Mouse (Mus musculus) embryonic fibroblast, embryonic 13.5 days (primary cell): Measurements from ENCODE around the gene Tspan11. TPM values are rescaled to one million over a fixed set of nuclear protein-coding genes. Genes with fewer than 3 reads are reported as not detected.

Experiments used
- H3K27ac ChIP-seq: 2 replicates; pipeline ENCODE4 v1.5.1; 2012; ENCODE audit warnings: low read length, control low read depth, inconsistent platforms; ENCODE audit not compliant: insufficient read depth
- H3K4me1 ChIP-seq: 2 replicates; pipeline ENCODE4 v1.6.1; 2011; ENCODE audit warnings: low read length; ENCODE audit not compliant: control insufficient read depth, insufficient read depth
- H3K4me3 ChIP-seq: 2 replicates; pipeline ENCODE4 v1.5.1; 2011; ENCODE audit warnings: mild to moderate bottlenecking, control low read depth, low read length; ENCODE audit not compliant: insufficient read depth
- CTCF ChIP-seq: IDR thresholded peaks from 2 replicates; pipeline ENCODE4 v1.5.1; 2011; ENCODE audit warnings: mild to moderate bottlenecking, control low read depth, low read length, moderate library complexity, borderline replicate concordance; ENCODE audit not compliant: insufficient read depth
- POLR2A ChIP-seq: IDR thresholded peaks from 2 replicates; pipeline ENCODE4 v1.6.1; 2011; ENCODE audit warnings: low read depth, mild to moderate bottlenecking, control low read depth, low read length, moderate library complexity
- polyA plus RNA-seq: library from polyadenylated mRNA; stranded (reverse); fragments of >200 nt; gene quantifications from 2 replicates; pipeline ENCODE4 v1.2.4, GENCODE M21; 2011; ENCODE audit warnings: low read depth; ENCODE audit not compliant: missing spikeins, insufficient read length

Tspan11 gene
- polyA plus RNA-seq, 1 experiment = 17.9 TPM

DNA sequence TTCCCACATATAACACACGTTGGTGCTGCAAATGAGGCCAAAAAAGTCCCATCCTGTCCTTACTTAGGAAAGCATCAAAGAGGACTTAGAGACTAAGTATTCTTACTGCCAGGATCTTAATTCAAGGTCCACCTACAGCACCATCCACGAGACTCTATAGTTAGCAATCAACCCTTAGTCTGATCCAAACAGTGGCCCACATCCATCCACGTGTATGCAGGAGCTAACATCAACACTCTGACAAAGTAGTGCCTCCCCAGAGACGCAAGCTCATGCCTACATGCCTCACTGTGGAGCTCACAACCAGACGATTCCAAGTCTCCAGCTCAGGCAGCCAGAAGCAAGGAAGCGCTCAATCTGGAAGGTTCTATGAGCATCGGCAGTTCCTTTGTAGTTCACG lies 15.2 kb downstream of the Tspan11 start:
- H3K27ac ChIP-seq = no peak overlapping the region
- TF ChIP-seq CTCF (no peak), POLR2A (no peak)
- H3K4me3 ChIP-seq = no peak overlapping the region
- no peaks in the 10 kb centered on the region for H3K4me1 ChIP-seq

GRCm38 (mm10) chr6:127910638-127911037 lies 23.2 kb downstream of the Tspan11 start:
- peaks cover 2% of the 10 kb centered on the region; the same call in 1 of the 2 replicates for H3K4me1 ChIP-seq
- H3K27ac ChIP-seq = no peak overlapping the region
- TF ChIP-seq CTCF = no peak
- no peak; the same call in 1 of the 2 replicates for TF ChIP-seq POLR2A
- H3K4me3 ChIP-seq = no peak overlapping the region

- TF ChIP-seq POLR2A = no peak
- no peak for TF ChIP-seq CTCF
- Histone ChIP-seq H3K27ac (no peak overlapping the region), H3K4me3 (no peak overlapping the region), H3K4me1 (peaks cover 2% of the 10 kb centered on the region; the same call in 1 of the 2 replicates)
Measured at GRCm38 (mm10) chr6:127911687-127912086, 24.3 kb downstream of the Tspan11 start.

GRCm38 (mm10) chr6:127912938-127913337 lies 25.5 kb downstream of the Tspan11 start:
- H3K27ac ChIP-seq = no peak overlapping the region
- H3K4me1 ChIP-seq = peaks cover 2% of the 10 kb centered on the region; the same call in 1 of the 2 replicates
- TF ChIP-seq POLR2A (no peak), CTCF (no peak)
- H3K4me3 ChIP-seq = no peak overlapping the region

DNA sequence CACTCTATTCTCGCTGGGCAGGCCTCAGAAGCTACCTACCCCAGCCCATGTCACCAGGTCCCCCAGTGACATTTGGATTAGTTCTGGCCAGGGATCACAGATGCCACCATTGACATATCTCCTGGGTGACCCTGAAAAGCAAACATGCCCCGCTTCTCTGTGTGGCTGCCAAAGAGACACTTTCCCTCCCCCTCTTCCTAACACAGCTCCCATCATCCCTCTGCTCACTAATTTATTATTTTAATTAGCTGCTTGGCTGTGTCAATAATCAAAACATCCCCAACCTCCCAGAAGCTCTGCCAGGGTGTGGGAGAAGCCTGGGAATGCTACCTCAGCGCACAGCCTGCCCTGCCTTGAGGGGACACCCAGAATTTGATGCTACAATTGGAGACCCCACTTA lies 29.6 kb downstream of the Tspan11 start:
- no peak overlapping the region for H3K27ac ChIP-seq
- H3K4me3 ChIP-seq = no peak overlapping the region
- H3K4me1 ChIP-seq = no peaks in the 10 kb centered on the region
- TF ChIP-seq CTCF = no peak
- no peak for TF ChIP-seq POLR2A

DNA sequence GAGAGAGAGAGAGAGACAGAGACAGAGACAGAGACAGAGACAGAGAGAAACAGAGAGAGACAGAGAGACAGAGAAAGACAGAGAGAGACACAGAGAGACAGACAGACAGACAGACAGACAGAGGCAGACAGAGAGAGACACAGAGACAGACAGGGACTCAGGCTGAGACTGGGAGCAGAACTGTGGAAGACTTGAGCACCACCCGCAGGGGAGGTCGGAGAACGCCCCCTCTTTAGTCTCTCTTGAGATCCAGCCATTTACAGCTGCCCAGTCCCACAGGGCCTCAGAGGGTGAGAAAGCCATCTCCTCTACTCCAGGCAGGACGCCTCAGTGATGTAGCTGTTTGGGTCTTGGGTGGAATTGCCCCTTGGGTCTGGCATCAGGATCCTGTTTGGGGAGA lies 30.3 kb downstream of the Tspan11 start:
- Histone ChIP-seq H3K4me1 (no peaks in the 10 kb centered on the region), H3K27ac (no peak overlapping the region), H3K4me3 (no peak overlapping the region)
- TF ChIP-seq CTCF (no peak), POLR2A (no peak)

DNA sequence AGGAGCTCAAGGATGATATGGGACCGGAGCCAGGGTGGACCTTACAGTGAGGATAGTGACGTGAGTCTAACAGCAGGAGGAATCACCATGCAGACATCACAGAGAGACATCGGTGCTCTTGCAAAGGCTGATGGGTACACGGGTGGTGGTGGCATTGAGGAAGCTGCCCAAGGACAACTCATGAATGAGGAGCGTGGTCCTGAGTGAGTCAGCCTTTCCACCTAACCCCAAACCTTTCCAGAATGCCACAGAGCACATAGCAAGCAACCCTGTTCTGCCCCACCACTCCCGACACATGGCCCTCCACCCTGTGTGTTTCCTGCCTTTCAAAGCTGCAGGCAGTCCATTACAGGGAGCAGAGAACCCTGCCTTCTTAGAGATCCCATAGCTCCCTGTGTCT lies 32.1 kb downstream of the Tspan11 start:
- Histone ChIP-seq H3K4me3 (no peak overlapping the region), H3K27ac (no peak overlapping the region), H3K4me1 (no peaks in the 10 kb centered on the region)
- TF ChIP-seq CTCF = no peak
- TF ChIP-seq POLR2A = no peak

DNA sequence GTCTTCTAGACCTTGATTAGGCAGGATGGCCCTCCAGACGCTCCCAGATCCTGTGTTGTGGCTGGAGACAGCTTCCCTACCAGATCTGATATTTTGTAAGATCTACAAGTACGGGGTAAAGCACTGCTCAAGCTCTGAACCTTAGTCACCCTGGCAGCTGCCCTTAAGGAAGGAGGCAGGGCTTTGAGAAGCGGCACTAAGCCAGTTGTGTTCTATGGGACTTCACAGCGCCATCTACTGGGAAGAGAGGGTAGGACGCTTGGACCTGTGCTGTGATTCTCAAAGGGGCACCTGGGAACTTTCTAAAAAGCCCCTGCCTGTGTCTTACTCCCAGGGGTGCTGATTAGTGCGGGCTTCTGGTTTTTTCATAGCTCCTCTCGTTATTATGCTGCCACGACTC lies 33.3 kb downstream of the Tspan11 start:
- no peaks in the 10 kb centered on the region for H3K4me1 ChIP-seq
- H3K4me3 ChIP-seq = no peak overlapping the region
- no peak overlapping the region for H3K27ac ChIP-seq
- TF ChIP-seq CTCF (peak; percentile 71; the same call in 1 of the 2 replicates), POLR2A (no peak)

- TF ChIP-seq CTCF = no peak
- TF ChIP-seq POLR2A = no peak
- H3K4me3 ChIP-seq = no peak overlapping the region
- H3K4me1 ChIP-seq = no peaks in the 10 kb centered on the region
- H3K27ac ChIP-seq = no peak overlapping the region
Measured at GRCm38 (mm10) chr6:127921996-127922395, 34.6 kb downstream of the Tspan11 start.

DNA sequence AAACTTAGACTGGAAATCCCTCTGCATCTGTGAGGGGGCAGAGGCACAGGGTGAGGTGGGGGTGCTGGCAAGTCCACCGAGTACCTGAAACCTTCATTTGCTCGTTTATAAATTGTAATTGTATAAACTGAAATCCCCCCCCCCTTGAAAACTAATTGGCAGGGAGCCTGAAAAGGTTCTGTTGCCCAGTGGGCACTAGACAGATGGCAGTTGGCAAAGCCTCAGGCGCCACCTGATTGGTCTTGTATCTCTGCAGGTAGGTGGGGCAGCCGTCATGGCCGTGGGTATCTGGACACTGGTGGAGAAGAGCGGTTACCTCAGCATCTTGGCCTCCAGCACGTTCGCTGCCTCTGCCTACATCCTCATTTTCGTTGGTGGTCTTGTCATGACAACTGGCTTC lies 35.9 kb downstream of the Tspan11 start:
- Histone ChIP-seq H3K27ac (no peak overlapping the region), H3K4me1 (no peaks in the 10 kb centered on the region), H3K4me3 (no peak overlapping the region)
- TF ChIP-seq CTCF (no peak), POLR2A (no peak)

- Histone ChIP-seq H3K4me1 (no peaks in the 10 kb centered on the region), H3K4me3 (no peak overlapping the region), H3K27ac (no peak overlapping the region)
- TF ChIP-seq POLR2A = no peak
- no peak for TF ChIP-seq CTCF
Measured at GRCm38 (mm10) chr6:127924750-127925149, 37.4 kb downstream of the Tspan11 start.
